Mouse (Mus musculus) heart, embryonic 14.5 days (tissue): ENCODE data around the gene Hbp1. TPM values are rescaled to one million over a fixed set of nuclear protein-coding genes. Genes with fewer than 3 reads are reported as not detected.

Experiments
- ATAC-seq: fragments of 200-750 bp; cut with Nextera tagmentation; 2 replicates; pipeline ENCODE4 v1.8.0; 2017; ENCODE audit warnings: low read depth, moderate TSS enrichment; ENCODE audit not compliant: insufficient number of reproducible peaks, insufficient read depth, low FRiP score
- H3K27ac ChIP-seq, 2 experiments: fragments of 200-500 bp in 1 of 2; fragments of 300-500 bp in 1 of 2; sonication (generic) in 1 of 2; replicated peaks in 1 of 2; 2 replicates each; pipeline ENCODE4 v1.5.1; 2012 to 2014; ENCODE audit warnings: low read depth in 2 of 2, low read length in 2 of 2, control low read depth in 1 of 2, mild to moderate bottlenecking in 1 of 2, mixed read lengths in 1 of 2; ENCODE audit not compliant: control insufficient read depth in 1 of 2, insufficient read depth in 1 of 2
- H3K27me3 ChIP-seq: fragments of 300-500 bp; sonication (generic); 2 replicates; pipeline ENCODE4 v1.6.1; 2014; ENCODE audit warnings: mild to moderate bottlenecking, low read length, control low read depth; ENCODE audit not compliant: control insufficient read depth, insufficient read depth
- H3K36me3 ChIP-seq: fragments of 300-500 bp; sonication (generic); 2 replicates; pipeline ENCODE4 v1.6.1; 2014; ENCODE audit warnings: mild to moderate bottlenecking, control low read depth, low read length, mixed read lengths; ENCODE audit not compliant: control insufficient read depth, insufficient read depth
- H3K4me1 ChIP-seq, 2 experiments: fragments of 200-500 bp in 1 of 2; fragments of 300-500 bp in 1 of 2; sonication (generic) in 1 of 2; 2 replicates each; pipeline ENCODE4 v1.6.1; 2012 to 2014; ENCODE audit warnings: low read length in 2 of 2, control low read depth in 1 of 2, mixed read lengths in 1 of 2; ENCODE audit not compliant: control insufficient read depth in 2 of 2, insufficient read depth in 2 of 2
- H3K4me2 ChIP-seq: fragments of 300-500 bp; sonication (generic); 2 replicates; pipeline ENCODE4 v1.6.1; 2014; ENCODE audit warnings: mild to moderate bottlenecking, low read length
- H3K4me3 ChIP-seq, 2 experiments: fragments of 200-500 bp in 1 of 2; fragments of 300-500 bp in 1 of 2; sonication (generic) in 1 of 2; 2 replicates each; pipeline ENCODE4 v1.5.1; 2012 to 2014; ENCODE audit warnings: low read length in 2 of 2, mild to moderate bottlenecking in 2 of 2, control low read depth in 1 of 2, low read depth in 1 of 2, moderate library complexity in 1 of 2; ENCODE audit not compliant: control insufficient read depth in 1 of 2, insufficient read depth in 1 of 2
- H3K9ac ChIP-seq: fragments of 300-500 bp; sonication (generic); 2 replicates; pipeline ENCODE4 v1.6.1; 2014; ENCODE audit warnings: mild to moderate bottlenecking, low read length
- H3K9me3 ChIP-seq: fragments of 300-500 bp; sonication (generic); 2 replicates; pipeline ENCODE4 v1.6.1; 2016; ENCODE audit warnings: low read length, control low read depth; ENCODE audit not compliant: control insufficient read depth
- WGBS: fragments of 180-500 bp; shearing (Covaris S2); extraction: QIAGEN DNeasy Blood & Tissue Kit; methylation state at CpG from one replicate; pipeline ENCODE4 v1.1.7; 2014; 5-methylcytosine and 5-hydroxymethylcytosine counted together
- polyA plus RNA-seq: library from polyadenylated mRNA; unstranded; fragments of >200 nt; fragmentation: Nextera tagmentation; extraction: Ambion mirVana; gene quantifications from 2 replicates; pipeline ENCODE4 v1.2.1, GENCODE M21; 2014

Gene Hbp1
- polyA plus RNA-seq, 1 experiment from 2014 or later = 138 TPM

DNA sequence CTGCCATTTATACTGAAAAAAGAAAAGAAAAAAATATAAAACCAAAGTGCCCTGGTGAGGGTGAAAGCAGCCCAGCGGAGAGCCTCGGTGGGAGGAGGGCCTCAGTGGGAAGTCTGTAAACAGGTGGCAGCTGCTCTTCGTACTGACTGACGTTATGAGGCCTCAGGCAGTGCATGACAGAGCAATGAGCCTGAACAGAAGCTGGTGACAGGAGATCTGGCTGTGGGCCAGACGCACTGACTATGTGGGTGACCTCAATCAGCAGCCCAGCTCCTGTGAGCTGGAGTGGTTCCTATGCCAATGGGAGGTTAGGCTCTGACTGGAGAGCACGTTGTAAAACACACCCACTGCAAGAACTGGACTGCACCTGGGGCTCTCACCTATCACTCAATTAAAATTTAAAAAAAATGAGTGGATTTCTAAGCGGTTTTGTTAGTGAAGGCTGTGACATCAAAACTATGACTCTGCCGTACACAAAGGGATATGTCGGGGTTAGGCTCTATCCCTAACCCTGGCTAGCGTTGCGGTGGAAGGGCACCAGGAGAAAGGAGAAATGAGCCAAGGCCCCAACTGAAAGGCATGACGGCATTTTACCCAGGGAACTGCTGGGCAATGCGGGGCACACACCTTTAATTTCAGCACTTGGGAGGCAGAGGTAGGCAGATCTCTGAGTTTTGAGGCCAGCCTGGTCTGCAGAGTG is 23.3 kb upstream of the Hbp1 start:
- peak; percentile 94 for ATAC-seq
- Histone ChIP-seq H3K4me1 (peaks cover 6 to 18% of the 10 kb centered on the region in 2 experiments), H3K36me3 (no peaks in the 10 kb centered on the region), H3K4me3 (no peak overlapping the region), H3K27ac (peak overlapping the region in 1 of 2 experiments; percentile 55; a peak in 2 of 4 replicates), H3K27me3 (no peaks in the 10 kb centered on the region), H3K9ac (no peak overlapping the region), H3K9me3 (no peaks in the 10 kb centered on the region), H3K4me2 (peak overlapping the region; percentile 31)
- 29% methylated on average over 13 of the region's 13 CpGs for WGBS

DNA sequence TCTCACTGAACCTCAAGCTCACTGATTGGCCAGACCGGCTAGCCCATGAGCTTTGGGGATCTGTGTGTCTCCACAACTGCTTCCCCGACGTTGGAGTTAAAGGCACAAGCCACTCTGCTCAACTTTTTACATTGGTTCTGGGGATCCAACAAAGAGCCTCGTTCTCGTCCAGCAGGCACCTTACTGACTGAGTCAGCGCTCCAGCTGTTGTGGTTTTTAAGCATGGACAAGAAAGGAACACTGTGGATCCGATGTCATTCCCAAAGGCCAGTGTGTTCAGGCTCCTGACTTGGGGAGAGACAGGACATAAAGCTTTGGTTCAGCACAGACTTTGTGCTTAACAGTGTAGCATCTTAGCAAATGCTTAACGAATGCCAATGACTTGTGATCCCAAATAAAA is 21.2 kb upstream of the Hbp1 start:
- H3K27ac ChIP-seq = no peak overlapping the region
- ATAC-seq = no peak
- no peak overlapping the region for H3K4me2 ChIP-seq
- no peaks in the 10 kb centered on the region for H3K36me3 ChIP-seq
- peaks cover 8 to 21% of the 10 kb centered on the region in 2 experiments for H3K4me1 ChIP-seq
- 85% methylated on average over 8 of the region's 8 CpGs for WGBS
- H3K27me3 ChIP-seq = no peaks in the 10 kb centered on the region
- no peak overlapping the region for H3K9ac ChIP-seq
- no peaks in the 10 kb centered on the region for H3K9me3 ChIP-seq
- H3K4me3 ChIP-seq = no peak overlapping the region

DNA sequence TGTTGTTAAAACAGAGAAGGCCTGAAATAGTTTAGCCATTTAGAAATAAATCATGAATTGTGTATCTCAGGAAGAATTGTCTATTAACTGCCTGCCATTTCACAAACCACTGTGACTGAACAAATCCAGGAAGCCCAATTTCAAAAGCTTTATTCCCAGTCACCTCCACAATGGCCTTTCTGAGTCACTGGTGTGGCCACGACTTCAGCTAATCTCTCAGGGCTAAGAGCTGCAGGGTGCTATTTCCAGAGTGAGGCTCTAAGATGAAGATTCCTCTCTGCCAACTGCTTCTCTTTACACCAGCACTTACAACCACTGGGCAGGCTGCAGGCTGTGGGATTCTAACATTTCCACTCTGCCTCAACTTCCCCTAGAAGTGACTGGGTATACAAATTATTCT is 18.8 kb upstream of the Hbp1 start:
- ATAC-seq = no peak
- Histone ChIP-seq H3K36me3 (peaks cover 5% of the 10 kb centered on the region; the same call in 1 of the 2 replicates), H3K9ac (no peak overlapping the region), H3K4me2 (no peak overlapping the region), H3K9me3 (no peaks in the 10 kb centered on the region), H3K27me3 (no peaks in the 10 kb centered on the region), H3K27ac (no peak overlapping the region), H3K4me1 (peaks cover 8 to 21% of the 10 kb centered on the region in 2 experiments), H3K4me3 (no peak overlapping the region)
- WGBS = 12% methylated on average over 1 of the region's 1 CpGs

DNA sequence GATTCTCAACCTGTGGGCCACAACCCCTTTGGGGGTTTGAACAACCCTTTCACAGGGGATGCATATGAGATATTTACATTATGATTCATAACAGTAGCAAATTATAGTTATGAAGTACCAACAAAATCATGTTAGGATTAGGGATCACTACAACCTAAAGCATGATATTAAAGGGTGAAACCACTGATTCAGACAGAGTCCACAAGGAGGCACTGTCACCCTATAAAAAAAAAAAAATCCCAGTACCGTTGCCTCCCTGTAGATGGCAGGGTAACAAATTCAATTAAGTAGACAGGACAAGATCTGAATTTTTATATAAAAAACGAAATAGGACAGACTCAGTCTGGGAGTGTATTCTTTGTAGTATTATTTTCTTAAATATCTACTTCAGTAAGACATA is 17.2 kb upstream of the Hbp1 start:
- no peak for ATAC-seq
- Histone ChIP-seq H3K4me1 (peaks cover 3 to 11% of the 10 kb centered on the region in 2 experiments), H3K27ac (no peak overlapping the region), H3K9ac (no peak overlapping the region), H3K4me3 (no peak overlapping the region), H3K4me2 (no peak overlapping the region), H3K27me3 (no peaks in the 10 kb centered on the region), H3K36me3 (peaks cover 5% of the 10 kb centered on the region; the same call in 1 of the 2 replicates), H3K9me3 (no peaks in the 10 kb centered on the region)
- 9% methylated on average over 2 of the region's 2 CpGs for WGBS

DNA sequence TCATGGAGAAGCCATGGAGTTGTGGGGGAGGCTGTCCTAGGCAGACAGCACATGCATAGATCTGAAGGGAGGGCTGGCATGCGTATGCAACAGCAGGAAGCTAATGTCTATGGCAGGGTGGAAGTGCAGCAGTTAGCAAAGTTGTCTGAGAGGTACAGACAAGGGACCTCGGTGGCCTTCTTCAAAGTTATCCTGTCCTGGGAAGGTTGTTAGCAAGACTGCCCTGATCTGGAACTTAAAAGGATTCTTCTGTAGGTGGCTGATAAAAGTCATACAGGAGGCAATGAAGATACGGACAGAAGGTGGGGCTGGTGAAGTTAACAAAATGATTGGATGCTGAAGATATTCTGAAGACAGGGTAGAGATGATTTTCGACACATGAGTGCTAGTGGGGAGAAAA is 16.1 kb upstream of the Hbp1 start:
- Histone ChIP-seq H3K4me2 (no peak overlapping the region), H3K9me3 (no peaks in the 10 kb centered on the region), H3K9ac (no peak overlapping the region), H3K4me1 (peaks cover 3 to 11% of the 10 kb centered on the region in 2 experiments), H3K36me3 (peaks cover 5% of the 10 kb centered on the region; the same call in 1 of the 2 replicates), H3K4me3 (no peak overlapping the region), H3K27ac (no peak overlapping the region), H3K27me3 (no peaks in the 10 kb centered on the region)
- no peak for ATAC-seq
- 75% methylated on average over 4 of the region's 4 CpGs for WGBS

DNA sequence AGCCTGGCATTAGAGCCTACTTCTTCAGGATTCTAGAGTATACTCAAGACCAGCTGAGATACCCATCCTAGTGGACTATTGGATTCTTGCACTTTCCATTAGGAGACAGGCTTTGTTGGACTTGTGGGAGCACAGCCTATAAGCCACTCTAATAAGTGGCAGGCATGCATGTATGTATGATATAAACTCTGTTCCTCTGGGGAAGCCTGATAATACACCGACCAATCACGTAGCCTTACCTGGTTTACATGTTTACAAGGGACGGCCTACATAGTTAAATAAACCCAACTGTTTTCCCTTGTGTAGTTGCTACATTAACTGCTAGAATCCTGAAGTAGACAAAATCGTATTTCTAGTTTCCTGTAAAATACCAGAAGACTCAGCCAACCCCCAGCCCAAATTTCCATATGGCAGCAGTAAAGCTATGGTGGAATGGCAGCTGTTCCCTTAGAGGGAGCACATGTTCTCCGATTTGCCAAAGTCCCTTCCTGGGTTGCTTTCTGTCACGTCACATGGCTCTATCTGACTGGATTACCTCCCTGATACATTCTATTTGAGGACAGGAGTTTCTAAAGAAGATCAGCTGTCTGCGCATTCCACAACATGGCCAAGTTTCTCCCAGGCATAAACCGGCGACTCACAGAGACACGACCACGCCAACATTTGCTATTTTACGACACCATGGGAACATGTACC is 15.3 kb upstream of the Hbp1 start:
- peaks cover 3 to 11% of the 10 kb centered on the region in 2 experiments for H3K4me1 ChIP-seq
- 86% methylated on average over 12 of the region's 12 CpGs for WGBS
- no peak overlapping the region for H3K4me2 ChIP-seq
- H3K27ac ChIP-seq = no peak overlapping the region
- no peak for ATAC-seq
- H3K4me3 ChIP-seq = no peak overlapping the region
- H3K9me3 ChIP-seq = no peaks in the 10 kb centered on the region
- no peak overlapping the region for H3K9ac ChIP-seq
- H3K27me3 ChIP-seq = no peaks in the 10 kb centered on the region
- H3K36me3 ChIP-seq = peaks cover 5% of the 10 kb centered on the region; the same call in 1 of the 2 replicates

DNA sequence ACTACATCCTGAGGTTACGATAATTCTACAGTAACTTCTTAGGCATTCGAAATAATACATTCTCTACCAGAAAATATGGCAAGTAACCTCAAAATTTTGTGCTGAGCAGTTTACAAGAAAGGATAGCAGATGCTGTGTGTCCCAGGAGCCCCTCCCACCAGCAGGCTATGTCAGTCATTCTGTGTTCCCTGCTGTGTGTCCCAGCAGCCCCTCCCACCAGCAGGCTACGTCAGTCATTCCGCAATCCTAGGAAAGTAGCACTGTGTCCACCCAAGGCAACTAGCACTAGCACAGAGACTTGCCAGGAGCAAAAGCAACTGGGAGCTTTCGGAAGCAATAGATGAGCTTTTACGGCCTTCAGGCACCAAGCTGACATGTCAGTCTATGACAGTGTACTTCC is 13.7 kb upstream of the Hbp1 start:
- H3K4me2 ChIP-seq = no peak overlapping the region
- WGBS = 77% methylated on average over 6 of the region's 6 CpGs
- no peak for ATAC-seq
- no peak overlapping the region for H3K4me3 ChIP-seq
- no peak overlapping the region for H3K9ac ChIP-seq
- peaks cover 5% of the 10 kb centered on the region; the same call in 1 of the 2 replicates for H3K36me3 ChIP-seq
- H3K27ac ChIP-seq = no peak overlapping the region
- H3K4me1 ChIP-seq = peaks cover 3 to 8% of the 10 kb centered on the region in 2 experiments
- no peaks in the 10 kb centered on the region for H3K9me3 ChIP-seq
- no peaks in the 10 kb centered on the region for H3K27me3 ChIP-seq
